Mouse (Mus musculus) T-helper 17 cell (primary cell): ENCODE data around the gene Ccr6.
"Not testable (repeated sequence)": the region's sequence is repeated elsewhere in the genome, so short reads cannot be mapped to it uniquely, and the experiment has no call there.

Experiments used
- in situ Hi-C, 2 experiments: fragments of 300-600 bp; cut with MboI, MseI; formaldehyde crosslinking; loops; 1 replicate in 1 of 2; 2 replicates in 1 of 2; pipeline ENCODE4 v1.15.1; 2025; ENCODE audit warnings: high pct_unique_total_duplicates in 2 of 2

Ccr6 gene

DNA sequence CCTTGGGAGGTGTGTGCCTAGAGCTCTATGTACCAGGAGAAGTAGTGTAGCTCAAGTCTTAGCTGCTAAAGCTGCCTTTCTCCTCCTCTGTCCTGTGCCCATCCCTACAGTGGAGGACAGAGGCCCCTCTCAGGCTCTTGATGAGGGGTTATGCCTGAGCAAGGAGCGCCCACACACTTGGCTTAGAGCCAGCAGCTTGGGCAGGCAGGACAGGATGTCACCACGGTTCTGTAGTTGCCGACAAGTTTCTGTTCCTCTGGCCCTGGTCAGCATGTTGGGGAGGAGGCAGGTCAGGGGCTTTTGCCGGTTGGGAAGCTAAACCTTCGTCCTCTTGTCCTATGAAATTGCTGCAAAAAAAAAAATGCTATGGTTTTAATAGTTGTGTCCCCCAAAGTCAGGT, 3.8 kb upstream of the Ccr6 start:
- in situ Hi-C loops, result no loop called here

GRCm38 (mm10) chr17:8233618-8234214, 2.1 kb upstream of the Ccr6 start:
- in situ Hi-C loops, result no loop called here

DNA sequence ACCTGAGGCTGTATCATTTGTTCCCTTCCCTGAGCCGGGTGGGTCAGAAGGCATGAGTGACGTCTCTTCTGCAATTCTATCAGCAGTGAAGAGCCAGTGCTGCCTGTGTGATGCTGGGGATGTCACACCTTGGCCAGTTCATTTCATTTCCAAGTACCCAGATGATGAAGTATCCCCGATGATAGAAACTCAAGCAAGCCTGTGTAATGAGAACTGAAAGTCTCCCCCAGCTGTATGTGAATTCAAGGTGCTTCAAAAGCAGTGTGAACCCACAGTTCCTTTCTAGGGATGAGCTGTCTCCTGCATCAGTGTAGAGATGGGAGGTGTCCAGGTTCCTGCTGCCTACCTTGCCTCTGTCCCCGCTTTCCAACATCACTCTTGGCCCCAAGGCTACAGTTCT, 1.3 kb upstream of the Ccr6 start:
- in situ Hi-C loops, result no loop called here

GRCm38 (mm10) chr17:8238012-8238710, 2.3 kb downstream of the Ccr6 start:
- in situ Hi-C loops, result loop anchor here in 1 of 2 experiments (5.0 kb wide), 1 partner anchor 36 kb away; no protein-coding TSS in a partner anchor

DNA sequence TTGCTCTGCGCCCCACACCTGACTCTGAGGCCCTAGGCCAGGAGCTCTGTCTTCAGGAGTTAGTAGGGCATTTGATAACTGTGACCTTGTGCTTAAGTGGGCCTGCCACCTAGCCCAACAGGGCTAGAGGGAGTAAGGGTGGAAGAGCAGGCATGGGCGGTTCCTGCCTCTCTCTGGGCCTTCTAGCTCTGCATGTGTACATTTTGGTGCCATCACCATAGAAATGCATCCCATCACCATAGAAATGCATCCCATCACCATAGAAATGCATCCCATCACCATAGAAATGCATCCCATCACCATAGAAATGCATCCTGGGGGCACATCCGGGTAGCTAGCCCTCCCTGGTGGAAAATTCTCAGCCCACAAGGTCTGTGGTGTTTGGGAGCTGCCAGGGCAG, 3.7 kb downstream of the Ccr6 start:
- in situ Hi-C loops, result loop anchor here in 1 of 2 experiments (5.0 kb wide), 1 partner anchor 37 kb away; no protein-coding TSS in a partner anchor

GRCm38 (mm10) chr17:8240517-8240916, 4.7 kb downstream of the Ccr6 start:
- in situ Hi-C loops, result loop anchor here in 1 of 2 experiments (10.0 kb wide), 1 partner anchor 1436 kb away; no protein-coding TSS in a partner anchor

DNA sequence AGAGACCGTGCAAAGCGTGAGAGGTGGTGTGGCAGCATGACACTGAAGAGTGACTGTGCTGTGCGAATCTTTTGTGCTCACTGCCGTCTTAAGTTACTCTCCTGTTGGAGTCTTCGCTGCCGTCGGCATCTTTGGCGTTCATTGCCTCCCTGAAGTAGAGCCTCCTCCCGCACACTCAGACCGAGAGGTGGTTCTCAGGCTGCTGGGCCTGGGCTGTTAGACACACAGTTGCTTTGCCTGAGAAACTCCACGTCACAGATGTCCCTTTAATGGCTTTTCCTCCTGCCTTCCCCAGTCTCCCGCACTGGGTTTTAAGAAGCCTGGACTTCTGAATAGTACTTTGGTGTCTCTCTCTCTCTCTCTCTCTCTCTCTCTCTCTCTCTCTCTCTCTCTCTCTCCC, 5.8 kb downstream of the Ccr6 start:
- in situ Hi-C loops, result loop anchor here in 1 of 2 experiments (10.0 kb wide), 1 partner anchor 1437 kb away; no protein-coding TSS in a partner anchor

DNA sequence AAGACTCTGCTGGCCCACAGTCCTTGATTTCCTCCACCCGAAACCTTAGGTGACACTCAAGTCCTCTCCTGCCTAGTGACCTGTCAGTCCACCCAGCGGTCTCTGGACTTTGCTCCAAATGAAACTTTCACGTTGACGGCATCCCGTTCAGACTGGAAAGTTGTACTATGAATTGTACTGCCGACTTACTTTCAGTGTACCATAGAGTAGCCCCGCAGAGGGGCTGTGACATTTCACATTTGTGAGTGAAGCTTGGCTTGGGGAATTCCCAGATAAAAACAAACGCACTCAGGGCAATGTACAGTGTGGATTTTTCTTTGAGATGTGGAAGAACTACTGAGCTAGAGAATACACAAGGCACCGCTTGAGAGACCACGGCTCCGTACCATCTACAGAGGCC, 6.3 kb downstream of the Ccr6 start:
- in situ Hi-C loops, result loop anchor here in 1 of 2 experiments (10.0 kb wide), 1 partner anchor 1437 kb away; no protein-coding TSS in a partner anchor

- in situ Hi-C loops, result loop anchor here in 1 of 2 experiments (10.0 kb wide), 1 partner anchor 1439 kb away; no protein-coding TSS in a partner anchor
Observed at GRCm38 (mm10) chr17:8244124-8244523, 8.3 kb downstream of the Ccr6 start.

DNA sequence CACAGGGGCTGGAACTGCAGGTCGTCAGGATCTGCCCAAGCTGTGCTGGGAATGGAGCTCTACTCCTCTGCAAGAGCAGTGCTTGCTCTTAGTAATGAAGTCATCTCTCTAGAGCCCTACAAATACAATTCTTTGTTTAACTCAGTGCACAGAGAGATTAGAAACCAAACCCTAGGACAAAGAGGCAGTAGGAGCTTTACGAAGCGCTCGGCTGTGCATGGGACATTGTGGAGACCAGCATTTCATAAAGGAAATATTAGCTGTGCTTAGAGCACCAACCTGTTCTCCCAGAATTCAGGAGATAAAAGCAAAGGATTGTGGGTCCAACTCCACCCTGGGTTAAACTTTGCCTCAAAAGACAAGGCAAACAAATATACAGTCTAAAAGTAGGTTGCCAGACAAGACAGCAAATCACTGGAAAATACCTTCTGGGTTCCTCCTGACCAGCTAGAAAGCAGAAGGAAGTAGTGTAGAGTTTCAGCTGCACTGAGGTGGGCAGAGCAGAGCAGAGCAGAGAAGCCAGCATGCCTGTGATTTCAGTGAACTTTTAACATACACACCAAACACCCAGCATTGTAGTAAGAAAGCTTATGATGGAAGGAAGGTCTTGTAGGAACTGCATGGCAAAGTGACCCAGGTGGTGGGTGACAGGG, 10.4 kb downstream of the Ccr6 start:
- in situ Hi-C loops, result loop anchor here in 1 of 2 experiments (10.0 kb wide), 1 partner anchor 1441 kb away; no protein-coding TSS in a partner anchor

DNA sequence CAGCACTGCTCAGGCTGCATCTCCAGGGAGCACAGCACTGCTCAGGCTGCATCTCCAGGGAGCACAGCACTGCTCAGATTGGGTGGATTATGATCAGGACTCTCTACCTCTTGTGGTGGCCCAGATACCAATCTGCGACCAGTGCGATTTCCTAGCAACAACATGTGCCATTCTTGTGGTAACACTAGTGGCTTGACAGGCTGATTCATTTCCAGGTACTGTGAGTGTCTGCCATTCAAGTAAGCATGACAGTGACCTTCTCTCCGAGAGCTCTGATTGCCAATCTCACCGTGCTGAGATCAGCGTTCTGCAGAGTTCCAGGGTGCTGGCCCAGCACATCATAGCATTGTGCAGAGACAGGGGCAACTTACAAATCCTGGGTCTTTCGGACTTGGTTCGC, 15.9 kb downstream of the Ccr6 start:
- in situ Hi-C loops, result loop anchor here in 1 of 2 experiments (5.0 kb wide), 1 partner anchor 39 kb away; no protein-coding TSS in a partner anchor

DNA sequence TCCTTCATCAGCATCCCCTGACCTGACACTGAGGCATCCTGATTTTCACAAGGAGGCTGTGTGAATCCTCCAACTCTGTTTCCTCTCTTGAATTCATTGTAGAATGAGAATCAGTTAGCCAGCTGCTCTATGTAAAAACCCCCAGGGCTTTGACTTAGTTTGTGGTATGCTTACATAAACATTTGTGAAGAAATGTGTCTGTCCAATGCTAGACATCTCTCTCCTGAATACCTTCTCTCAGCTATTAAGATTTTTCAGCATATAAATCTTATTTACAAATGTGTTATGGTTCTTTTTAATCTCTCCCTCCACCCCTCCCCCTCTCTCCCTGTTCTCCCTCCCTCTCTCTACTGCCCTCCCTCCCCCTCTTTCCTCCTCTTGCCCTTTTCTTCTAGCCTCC, 18.4 kb downstream of the Ccr6 start:
- in situ Hi-C loops, result loop anchor here in 1 of 2 experiments (5.0 kb wide), 1 partner anchor 42 kb away; no protein-coding TSS in a partner anchor

DNA sequence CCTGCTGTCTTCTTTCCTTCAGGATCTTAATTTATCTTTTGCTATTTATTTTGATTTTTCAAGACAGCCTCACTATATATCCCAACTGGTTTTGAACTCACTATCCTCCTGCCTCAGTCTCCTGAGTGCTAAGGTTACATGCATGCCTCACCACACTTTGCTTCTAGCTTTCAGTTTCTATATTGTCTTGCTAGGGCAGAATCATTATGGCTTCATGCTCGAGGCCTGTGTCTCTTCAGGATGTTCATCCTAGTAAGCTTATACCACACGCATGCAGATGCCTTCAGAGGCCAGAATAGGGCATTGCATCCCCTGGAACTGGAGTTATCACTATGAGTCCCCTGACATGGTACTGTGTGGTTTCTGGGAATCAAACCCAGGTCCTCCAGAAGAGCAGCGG, 19.1 kb downstream of the Ccr6 start:
- in situ Hi-C loops, result loop anchor here (5.0 kb wide), 2 partner anchors 43 to 52 kb away; no protein-coding TSS in a partner anchor

- in situ Hi-C loops, result loop anchor here in 1 of 2 experiments (5.0 kb wide), 1 partner anchor 52 kb away; no protein-coding TSS in a partner anchor
Observed at GRCm38 (mm10) chr17:8255583-8255982, 19.7 kb downstream of the Ccr6 start.

- in situ Hi-C loops, result loop anchor here in 1 of 2 experiments (5.0 kb wide), 1 partner anchor 50 kb away; no protein-coding TSS in a partner anchor
Observed at GRCm38 (mm10) chr17:8256982-8257381, 21.1 kb downstream of the Ccr6 start.

DNA sequence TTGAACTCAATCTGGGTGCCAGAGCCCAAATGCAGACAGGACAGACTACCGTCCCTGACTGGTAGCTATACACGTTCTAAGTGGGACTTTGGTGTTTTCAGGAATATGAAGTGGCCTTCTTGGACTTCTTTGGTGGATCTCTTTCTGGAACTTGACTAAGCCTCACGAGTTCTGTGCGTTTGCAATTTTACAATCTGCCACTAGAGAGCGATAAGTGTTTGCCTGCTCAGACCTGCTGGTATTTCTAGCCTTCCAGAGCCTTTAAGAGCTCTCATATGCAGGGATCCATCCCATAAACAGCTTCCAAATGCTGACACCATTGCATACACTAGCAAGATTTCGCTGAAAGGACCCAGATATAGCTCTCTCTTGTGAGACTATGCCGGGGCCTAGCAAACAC, 28.8 kb downstream of the Ccr6 start:
- in situ Hi-C loops, result not testable (repeated sequence)

DNA sequence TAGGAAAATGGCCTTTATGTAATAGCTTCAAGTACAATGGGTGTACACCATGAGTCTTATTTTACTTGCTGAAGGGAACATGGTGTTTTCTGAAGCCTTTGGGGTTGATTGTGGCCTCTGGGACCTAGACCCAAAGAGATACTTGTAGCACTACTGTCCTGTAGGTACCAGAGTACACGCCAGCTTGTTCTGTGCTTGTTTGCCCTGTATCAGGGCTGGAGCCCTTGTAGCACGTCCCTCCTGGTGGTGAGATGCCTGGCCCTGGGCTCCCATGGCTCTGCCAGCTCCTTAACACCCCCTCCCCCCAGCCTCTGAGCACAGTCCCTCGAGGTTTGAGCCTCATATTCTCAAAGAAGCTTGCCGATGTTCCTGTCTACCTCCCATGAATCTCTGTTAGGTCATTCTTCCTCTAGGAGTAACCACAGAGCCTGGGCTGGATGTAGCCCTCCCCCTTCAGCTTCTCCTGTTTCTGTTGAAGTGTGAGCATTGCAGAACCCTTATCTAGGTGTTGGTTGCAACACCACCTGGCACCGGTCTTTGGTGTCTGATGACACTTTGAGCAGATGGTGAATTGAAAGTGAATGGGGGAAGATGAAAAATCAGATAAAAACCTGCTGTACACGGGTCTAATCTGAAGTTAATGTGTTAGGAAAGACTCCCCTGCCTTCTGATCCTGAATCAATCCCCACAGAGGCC, 36.4 kb downstream of the Ccr6 start:
- in situ Hi-C loops, result no loop called here

GRCm38 (mm10) chr17:8272951-8273350, 37.1 kb downstream of the Ccr6 start:
- in situ Hi-C loops, result no loop called here

GRCm38 (mm10) chr17:8276071-8276470, 40.2 kb downstream of the Ccr6 start:
- in situ Hi-C loops, result no loop called here

DNA sequence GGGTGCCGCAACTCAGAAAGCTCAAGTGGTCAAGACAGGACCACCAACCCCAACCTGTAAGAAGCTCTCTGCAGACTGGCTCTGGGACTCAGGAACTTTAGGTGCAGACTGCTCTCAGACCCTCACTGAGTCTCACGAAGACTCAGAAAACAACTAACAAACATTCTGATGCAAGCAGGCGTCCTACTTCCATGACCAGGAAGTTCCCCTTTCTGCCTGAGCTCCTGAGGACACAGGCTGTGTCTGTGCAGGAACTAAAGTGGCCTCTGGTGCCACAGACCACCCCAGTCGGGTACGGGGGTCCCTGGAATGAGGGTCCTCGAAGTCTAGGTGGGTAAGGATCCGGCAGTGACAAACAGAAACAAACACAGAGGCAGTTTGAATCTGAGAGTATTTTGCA, 40.8 kb downstream of the Ccr6 start:
- in situ Hi-C loops, result no loop called here

GRCm38 (mm10) chr17:8277266-8277665, 41.4 kb downstream of the Ccr6 start:
- in situ Hi-C loops, result no loop called here
